Mouse (Mus musculus) granulocyte monocyte progenitor cell, adult 5-6 weeks (primary cell): ENCODE measurements around the gene Gm266. TPM values are rescaled to one million over a fixed set of nuclear protein-coding genes. Genes with fewer than 3 reads are reported as not detected.

Experiments used
- ATAC-seq: replicated peaks from 2 replicates; pipeline ENCODE4 v1.8.0; 2016; ENCODE audit warnings: mild to moderate bottlenecking, moderate TSS enrichment, inconsistent platforms; ENCODE audit not compliant: poor library complexity, severe bottlenecking
- total RNA-seq, 2 experiments: library from RNA; stranded (forward) in 1 of 2; stranded (reverse) in 1 of 2; fragments of 200-712, 200-1000 nt in 1 of 2; fragments of >200 nt in 1 of 2; fragmentation: Nextera tagmentation in 1 of 2; gene quantifications; 2 replicates each; pipeline ENCODE4 v1.2.3; 2014 to 2017

Gene Gm266
- total RNA-seq, 2 experiments from 2014 or later, result not detected

- no peak for ATAC-seq
Measured at GRCm38 (mm10) chr12:111457742-111458141, 27.9 kb downstream of the Gm266 start.

GRCm38 (mm10) chr12:111455860-111456259 lies 29.8 kb downstream of the Gm266 start:
- ATAC-seq, result no peak

DNA sequence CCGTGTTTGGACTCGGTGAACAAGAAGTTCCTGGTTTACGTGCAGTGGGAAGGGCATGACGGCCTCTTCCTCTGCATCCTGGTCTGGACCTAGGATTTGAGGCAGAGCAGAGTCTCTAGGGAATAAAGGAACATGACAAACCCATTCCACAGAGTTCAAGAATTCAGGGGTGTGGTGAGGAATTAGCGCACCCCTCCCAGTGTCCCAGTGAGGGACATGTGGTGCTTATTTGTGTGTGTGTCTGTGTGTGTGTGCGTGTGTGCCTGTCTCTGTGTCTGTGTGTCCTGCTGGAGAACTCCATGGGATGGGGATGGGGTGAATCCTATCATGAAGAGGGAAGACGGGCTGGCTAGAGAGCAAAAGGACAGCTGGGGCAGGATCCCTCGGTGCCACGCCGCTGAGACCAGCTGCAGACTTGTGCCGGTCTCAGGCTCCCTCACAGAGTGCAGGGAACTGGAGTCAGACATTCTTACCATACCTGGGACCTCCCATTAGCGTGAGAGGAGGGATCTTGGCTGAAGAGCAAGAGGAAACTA lies 30.2 kb downstream of the Gm266 start:
- no peak for ATAC-seq

GRCm38 (mm10) chr12:111454543-111455280 lies 30.9 kb downstream of the Gm266 start:
- ATAC-seq, result no peak

DNA sequence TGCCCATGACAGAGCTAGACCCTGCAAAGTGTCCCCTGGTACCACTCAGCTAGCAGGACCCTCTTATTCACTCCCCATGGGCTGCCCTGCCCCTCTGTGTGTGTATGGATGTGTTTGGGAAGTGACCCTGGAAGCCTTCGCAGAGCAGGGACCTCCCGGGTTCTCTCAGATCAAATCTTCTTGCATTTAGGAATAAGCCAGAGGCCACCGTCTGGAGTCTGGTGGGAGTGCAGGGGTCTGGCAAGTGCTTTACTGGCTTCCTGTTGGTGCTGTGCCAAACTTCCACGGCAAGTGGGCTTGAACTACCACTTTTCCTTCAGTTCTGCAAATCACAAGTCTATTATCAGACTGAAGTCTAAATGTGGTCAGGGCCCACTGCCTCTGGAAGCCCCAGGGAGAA lies 31.6 kb downstream of the Gm266 start:
- ATAC-seq, result peak; percentile 22; the same call in 1 of the 2 replicates

DNA sequence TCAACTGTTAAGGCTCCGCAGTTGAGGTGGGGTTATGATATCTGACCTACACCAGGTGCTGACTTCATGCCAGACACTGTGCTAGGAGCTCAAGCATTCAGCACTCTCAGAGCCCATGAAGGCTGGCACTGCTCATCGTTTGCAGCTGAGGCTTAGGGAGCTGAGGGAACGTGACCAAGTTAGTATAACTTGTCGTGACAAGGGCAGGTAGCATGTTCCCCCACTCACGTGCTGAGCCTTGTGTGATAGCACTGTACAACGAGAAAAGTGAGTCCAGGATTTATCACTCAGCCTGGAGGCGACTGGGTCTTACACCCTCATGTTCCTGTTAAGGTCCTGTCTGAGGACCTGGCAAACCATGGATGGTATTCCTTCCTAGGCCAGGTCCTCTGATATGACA lies 34.1 kb downstream of the Gm266 start:
- ATAC-seq, result no peak

DNA sequence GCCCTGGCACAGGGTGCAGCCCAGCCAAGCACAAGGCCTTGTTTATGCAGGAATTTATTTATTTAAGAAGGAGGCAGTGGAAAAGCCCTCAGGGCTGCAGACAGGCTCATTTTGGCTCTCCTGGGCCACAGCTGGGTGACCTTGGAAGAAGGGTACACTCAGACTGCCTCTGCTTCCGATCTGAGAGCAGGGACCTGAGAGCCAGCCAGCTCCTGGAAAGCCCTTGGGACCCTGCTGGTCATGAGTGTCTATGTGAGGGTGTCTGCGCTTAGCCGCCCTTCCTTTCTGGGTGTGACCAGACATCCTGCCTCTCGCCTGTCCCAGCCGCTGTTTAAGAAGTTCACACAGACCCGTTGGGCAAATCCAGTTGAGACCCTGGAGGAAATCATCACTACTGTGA lies 35.3 kb downstream of the Gm266 start:
- no peak for ATAC-seq

DNA sequence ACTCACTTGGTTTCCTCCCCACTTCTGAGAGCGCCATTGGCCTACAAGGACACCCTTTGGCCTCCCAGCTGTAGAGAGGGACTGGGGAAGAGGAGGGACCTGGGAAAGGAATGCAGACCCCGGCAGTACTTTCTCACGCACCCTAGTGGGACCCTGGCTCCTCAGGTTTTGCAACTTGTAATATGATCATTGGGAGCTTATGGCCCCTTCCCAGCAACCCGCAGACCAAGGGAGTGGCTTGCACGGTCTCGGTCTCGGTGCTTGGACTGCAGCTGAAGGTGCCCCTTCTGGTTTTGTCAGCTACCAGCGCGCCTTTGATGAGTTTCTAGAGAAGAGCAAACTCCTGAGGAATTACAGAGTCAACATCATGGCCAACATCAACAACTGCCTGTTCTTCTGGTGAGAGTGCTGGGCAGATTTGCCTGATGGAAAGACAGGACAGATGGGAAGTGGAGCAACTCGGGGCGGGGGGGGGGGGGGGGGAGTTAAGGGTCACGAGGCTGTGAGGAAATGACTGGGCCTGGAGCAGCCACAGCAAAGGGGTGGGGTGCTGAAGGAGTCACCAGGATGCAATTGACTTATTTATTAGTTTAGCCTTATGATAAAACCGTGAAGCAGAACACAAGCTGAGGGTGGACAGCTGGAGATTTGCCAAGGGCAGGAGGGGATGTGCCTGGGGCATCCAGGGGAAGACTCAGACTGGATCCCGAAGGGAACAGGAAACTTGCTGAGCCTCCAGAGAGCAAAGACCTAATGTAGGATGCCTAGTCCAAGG lies 36.5 kb downstream of the Gm266 start:
- peak; percentile 64 for ATAC-seq

GRCm38 (mm10) chr12:111447898-111448760 lies 37.5 kb downstream of the Gm266 start:
- ATAC-seq, result no peak

GRCm38 (mm10) chr12:111447350-111447749 lies 38.3 kb downstream of the Gm266 start:
- ATAC-seq, result no peak

DNA sequence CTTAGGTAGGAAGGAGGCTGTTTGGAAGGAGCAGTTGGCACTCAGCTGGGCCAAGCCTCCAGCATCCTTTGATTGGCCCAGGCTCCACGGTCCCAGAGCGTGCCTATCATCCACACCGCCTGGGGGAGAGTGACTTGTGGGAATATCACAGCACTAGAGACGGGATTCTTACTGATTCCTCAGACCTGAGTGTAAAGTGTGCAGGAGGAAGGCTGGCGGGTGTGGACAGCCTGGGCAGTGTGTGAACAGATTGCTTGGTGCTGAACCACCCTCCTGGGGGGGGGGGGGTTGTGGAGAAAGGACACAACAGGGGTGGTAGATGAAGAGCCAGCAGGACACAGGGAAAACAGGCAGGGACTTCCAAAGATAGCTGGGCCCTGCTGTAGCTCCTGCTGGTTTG lies 38.9 kb downstream of the Gm266 start:
- ATAC-seq, result no peak

- ATAC-seq, result no peak
Measured at GRCm38 (mm10) chr12:111445890-111446613, 39.6 kb downstream of the Gm266 start.

GRCm38 (mm10) chr12:111445161-111445889 lies 40.3 kb downstream of the Gm266 start:
- no peak for ATAC-seq

DNA sequence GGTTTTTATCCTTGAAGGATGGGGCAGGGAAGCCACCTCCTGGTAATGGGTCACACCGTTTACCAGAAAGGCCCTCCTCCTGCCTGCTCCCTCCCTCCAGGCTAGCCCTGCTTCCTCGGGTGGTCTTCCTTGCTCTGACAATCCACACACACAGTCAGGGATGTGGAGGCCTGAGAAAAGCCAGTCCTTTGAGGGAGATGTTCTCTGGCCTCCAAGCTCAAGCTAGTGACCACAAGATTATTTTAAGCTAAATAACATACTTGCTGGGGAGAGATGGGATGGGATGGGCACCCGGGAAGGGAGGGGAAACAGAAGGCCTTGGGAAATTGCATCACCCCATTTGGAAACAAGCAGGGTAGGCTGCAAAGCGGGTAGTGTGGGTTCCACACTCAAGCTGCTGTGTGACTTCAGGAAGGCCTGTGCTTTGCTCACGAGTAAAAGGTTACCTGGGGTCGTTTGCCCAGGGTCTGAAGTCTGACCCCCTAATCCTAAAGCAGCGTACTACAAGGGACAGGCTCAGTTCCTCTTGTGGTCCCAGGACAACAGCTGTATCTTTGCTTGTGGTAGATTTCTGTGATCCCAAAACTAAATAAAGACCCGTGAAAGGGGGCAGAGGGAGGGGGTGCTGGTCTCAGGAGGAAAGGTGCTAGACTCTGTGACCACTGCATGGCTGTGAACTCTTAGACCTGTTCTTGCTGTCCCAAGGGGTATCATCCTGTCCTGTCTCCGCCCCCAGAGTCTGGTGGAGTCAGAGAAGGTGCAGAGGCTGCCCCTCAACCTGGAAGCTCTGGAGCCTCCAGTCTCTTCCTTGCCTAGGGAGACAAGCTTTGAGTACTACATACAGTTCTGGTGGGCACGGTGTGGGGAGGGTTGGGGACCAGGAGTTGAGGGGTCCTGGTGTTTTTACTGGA lies 41.4 kb downstream of the Gm266 start:
- peak; percentile 43 for ATAC-seq

DNA sequence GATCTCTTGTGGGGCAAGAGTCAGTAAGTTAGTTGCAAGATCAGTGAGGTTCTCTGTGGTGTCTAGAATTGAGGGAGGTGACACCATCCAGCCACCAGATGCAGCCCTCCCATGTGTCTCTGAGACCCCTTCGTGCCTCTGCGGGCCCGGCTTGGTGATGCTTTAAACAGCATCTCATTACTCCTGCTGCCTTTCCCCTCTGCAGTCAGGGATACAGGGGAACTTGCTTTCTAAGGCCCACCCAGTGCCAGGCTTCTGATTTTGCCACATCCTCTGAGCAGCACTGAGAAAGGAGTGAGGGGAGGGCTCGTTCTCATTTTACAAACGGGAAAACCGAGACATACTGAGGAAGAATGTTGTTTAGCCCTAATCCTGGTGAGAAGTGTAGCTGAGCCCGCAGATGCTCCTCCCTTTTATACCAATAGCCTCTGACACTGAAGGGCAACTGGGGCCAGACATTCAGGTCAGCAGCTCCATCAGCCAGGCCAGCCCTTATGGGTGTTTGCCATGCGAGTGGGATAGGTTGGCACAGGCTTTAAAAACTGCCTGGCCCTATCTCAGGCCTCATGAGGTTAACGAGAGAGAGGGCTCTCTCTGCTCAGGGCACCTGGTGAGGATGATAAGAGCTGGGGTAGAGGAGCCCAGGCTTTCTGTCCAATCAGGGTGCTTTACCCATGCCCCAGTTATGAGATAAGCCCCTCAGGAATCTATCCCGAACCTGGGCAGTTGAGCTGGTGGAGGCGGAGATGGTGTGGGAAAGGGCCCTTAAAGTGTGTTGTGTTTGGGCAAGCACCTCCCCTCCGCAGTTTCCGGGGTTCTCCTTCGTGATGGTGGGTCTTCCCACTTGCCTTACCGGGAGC lies 42.4 kb downstream of the Gm266 start:
- ATAC-seq, result peak; percentile 13

- ATAC-seq, result peak; percentile 56
Measured at GRCm38 (mm10) chr12:111442309-111443010, 43.2 kb downstream of the Gm266 start, which contains the start of gene Tnfaip2. Tnfaip2 (plus strand) TSS chr12:111442469.
